Mouse (Mus musculus) adrenal gland (tissue): ENCODE measurements at regions not wholly inside any gene's neighbourhood (a gene's known extent, or its start where the extent isn't known, plus 50 kb on each side); places are given as distances from the start of the nearest gene placed in this dataset.

Experiments
- intact Hi-C: fragments of 180-260 bp; cut with DNase I; formaldehyde crosslinking; loops from one replicate; pipeline ENCODE4 v1.15.1; 2025

- intact Hi-C loops: loop anchor here (5.0 kb wide), 2 partner anchors 208 to 223 kb away; partner anchors contain the start of gene Foxo3
Measured at GRCm38 (mm10) chr10:42069751-42070150, 51.5 kb upstream of the Armc2 start.

- intact Hi-C loops: no loop called here
Measured at GRCm38 (mm10) chr10:42068497-42068896, 50.3 kb upstream of the Armc2 start.
